Mouse (Mus musculus) intestine, embryonic 14.5 days (tissue): Measurements from ENCODE around the gene Pkhd1. TPM values are rescaled to one million over a fixed set of nuclear protein-coding genes. Genes with fewer than 3 reads are reported as not detected.

Experiments used
- ATAC-seq: fragments of 200-750 bp; cut with Nextera tagmentation; replicated peaks from 2 replicates; pipeline ENCODE4 v1.8.0; 2017; ENCODE audit warnings: low read depth, moderate number of reproducible peaks, moderate TSS enrichment, moderate library complexity; ENCODE audit not compliant: low FRiP score, low TSS enrichment
- DNase-seq: peaks from one replicate; pipeline ENCODE4 v3.0.0-alpha.2; 2018; ENCODE audit warnings: low spot score
- H3K27ac ChIP-seq: fragments of 300-500 bp; sonication (generic); 2 replicates; pipeline ENCODE4 v1.5.1; 2014; ENCODE audit warnings: low read depth, mild to moderate bottlenecking, control low read depth
- H3K27me3 ChIP-seq: fragments of 300-500 bp; sonication (generic); replicated peaks from 2 replicates; pipeline ENCODE4 v1.6.1; 2014; ENCODE audit warnings: low read length, control low read depth; ENCODE audit not compliant: control insufficient read depth, insufficient read depth
- H3K36me3 ChIP-seq: fragments of 300-500 bp; sonication (generic); 2 replicates; pipeline ENCODE4 v1.6.1; 2014; ENCODE audit warnings: low read length, control low read depth; ENCODE audit not compliant: control insufficient read depth, insufficient read depth
- H3K4me1 ChIP-seq: fragments of 300-500 bp; sonication (generic); replicated peaks from 2 replicates; pipeline ENCODE4 v1.6.1; 2014; ENCODE audit warnings: low read length, control low read depth, mixed read lengths; ENCODE audit not compliant: control insufficient read depth, insufficient read depth
- H3K4me2 ChIP-seq: fragments of 300-500 bp; sonication (generic); 2 replicates; pipeline ENCODE4 v1.6.1; 2014; ENCODE audit warnings: low read length
- H3K4me3 ChIP-seq: fragments of 300-500 bp; sonication (generic); 2 replicates; pipeline ENCODE4 v1.5.1; 2014; ENCODE audit warnings: low read depth, low read length, control low read depth, mixed read lengths
- H3K9ac ChIP-seq: fragments of 300-500 bp; sonication (generic); 2 replicates; pipeline ENCODE4 v1.6.1; 2014; ENCODE audit warnings: mild to moderate bottlenecking, low read length
- H3K9me3 ChIP-seq: fragments of 300-500 bp; sonication (generic); 2 replicates; pipeline ENCODE4 v1.6.1; 2016; ENCODE audit warnings: low read length, control low read depth; ENCODE audit not compliant: control insufficient read depth
- WGBS: fragments of 180-500 bp; shearing (Covaris S2); extraction: QIAGEN DNeasy Blood & Tissue Kit; methylation state at CpG from one replicate; pipeline ENCODE4 v1.1.7; 2014; 5-methylcytosine and 5-hydroxymethylcytosine counted together
- polyA plus RNA-seq: library from polyadenylated mRNA; unstranded; fragments of >200 nt; fragmentation: Nextera tagmentation; extraction: Ambion mirVana; gene quantifications from 2 replicates; pipeline ENCODE4 v1.2.1, GENCODE M21; 2014

The Pkhd1 gene
- polyA plus RNA-seq, 1 experiment from 2014 or later = 0.57 TPM

- H3K9ac ChIP-seq = no peak overlapping the region
- no peaks in the 10 kb centered on the region for H3K27me3 ChIP-seq
- no peaks in the 10 kb centered on the region for H3K36me3 ChIP-seq
- H3K4me2 ChIP-seq = no peak overlapping the region
- DNase-seq = no peak
- no peaks in the 10 kb centered on the region for H3K4me1 ChIP-seq
- H3K4me3 ChIP-seq = no peak overlapping the region
- H3K27ac ChIP-seq = no peak overlapping the region
- no peak for ATAC-seq
- 77% methylated on average over 5 of the region's 5 CpGs for WGBS
- H3K9me3 ChIP-seq = no peaks in the 10 kb centered on the region
Observed at GRCm38 (mm10) chr1:20409411-20409967, 208.4 kb downstream of the Pkhd1 start.

- no peaks in the 10 kb centered on the region for H3K27me3 ChIP-seq
- H3K4me2 ChIP-seq = no peak overlapping the region
- DNase-seq (no peak), ATAC-seq (no peak)
- no peak overlapping the region for H3K9ac ChIP-seq
- H3K9me3 ChIP-seq = no peaks in the 10 kb centered on the region
- no peak overlapping the region for H3K4me3 ChIP-seq
- WGBS = 56% methylated on average over 4 of the region's 4 CpGs
- no peaks in the 10 kb centered on the region for H3K4me1 ChIP-seq
- H3K36me3 ChIP-seq = no peaks in the 10 kb centered on the region
- H3K27ac ChIP-seq = no peak overlapping the region
Observed at GRCm38 (mm10) chr1:20398319-20398718, 219.5 kb downstream of the Pkhd1 start.

DNA sequence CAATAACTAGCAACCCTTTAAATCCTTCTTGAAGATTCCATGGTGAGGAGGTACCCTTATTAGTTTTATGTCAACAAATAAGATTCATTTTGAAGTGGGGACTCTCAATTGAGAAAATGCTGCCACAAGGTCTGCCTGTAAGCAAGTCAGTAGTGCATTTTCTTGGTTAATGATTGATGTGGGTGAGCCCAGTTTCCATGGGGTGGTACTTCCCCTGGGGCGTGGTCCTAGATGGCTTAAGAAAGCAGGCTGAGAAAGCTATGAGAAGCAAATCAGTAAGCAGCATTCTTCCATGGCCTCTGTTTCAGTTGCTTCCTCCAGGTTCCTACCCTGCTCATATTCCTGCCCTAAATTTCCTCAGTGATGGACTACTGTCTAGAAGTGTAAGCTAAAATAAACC is 253.4 kb downstream of the Pkhd1 start:
- DNase-seq (no peak), ATAC-seq (no peak)
- Histone ChIP-seq H3K9me3 (no peaks in the 10 kb centered on the region), H3K4me3 (no peak overlapping the region), H3K27ac (no peak overlapping the region), H3K27me3 (no peaks in the 10 kb centered on the region), H3K4me1 (no peaks in the 10 kb centered on the region), H3K9ac (no peak overlapping the region), H3K36me3 (no peaks in the 10 kb centered on the region), H3K4me2 (no peak overlapping the region)
- 68% methylated on average over 1 of the region's 1 CpGs for WGBS

GRCm38 (mm10) chr1:20344651-20345050 is 273.2 kb downstream of the Pkhd1 start:
- H3K36me3 ChIP-seq = no peaks in the 10 kb centered on the region
- no peaks in the 10 kb centered on the region for H3K27me3 ChIP-seq
- H3K9me3 ChIP-seq = no peaks in the 10 kb centered on the region
- DNase-seq = no peak
- no peak overlapping the region for H3K4me2 ChIP-seq
- no peak overlapping the region for H3K27ac ChIP-seq
- no peak overlapping the region for H3K9ac ChIP-seq
- 51% methylated on average over 3 of the region's 3 CpGs for WGBS
- no peak overlapping the region for H3K4me3 ChIP-seq
- ATAC-seq = no peak
- no peaks in the 10 kb centered on the region for H3K4me1 ChIP-seq

DNA sequence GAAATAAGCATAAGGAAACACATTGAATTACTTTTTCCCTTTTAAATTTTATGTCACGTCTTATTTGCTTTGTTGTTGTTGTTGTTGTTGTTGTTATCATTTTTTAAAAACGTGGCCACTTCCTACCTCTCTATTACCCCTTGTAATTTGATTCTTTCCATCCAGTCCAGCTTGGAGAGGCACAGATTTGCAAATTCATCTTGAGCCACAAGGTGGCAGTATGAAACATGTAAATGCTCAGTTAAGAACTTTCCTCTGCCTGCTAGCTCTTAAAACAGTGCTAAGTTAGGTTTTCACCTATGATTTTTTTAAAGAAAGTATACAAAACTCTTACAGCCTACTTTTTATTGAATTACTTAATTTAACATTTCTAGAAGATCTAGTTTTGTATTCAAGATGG is 306.4 kb downstream of the Pkhd1 start:
- Histone ChIP-seq H3K9ac (no peak overlapping the region), H3K27ac (no peak overlapping the region), H3K4me2 (no peak overlapping the region), H3K4me3 (no peak overlapping the region), H3K4me1 (no peaks in the 10 kb centered on the region), H3K36me3 (no peaks in the 10 kb centered on the region), H3K9me3 (no peaks in the 10 kb centered on the region), H3K27me3 (no peaks in the 10 kb centered on the region)
- 4% methylated on average over 2 of the region's 2 CpGs for WGBS
- ATAC-seq (peak; percentile 70; the same call in 1 of the 2 replicates), DNase-seq (peak; percentile 65)

DNA sequence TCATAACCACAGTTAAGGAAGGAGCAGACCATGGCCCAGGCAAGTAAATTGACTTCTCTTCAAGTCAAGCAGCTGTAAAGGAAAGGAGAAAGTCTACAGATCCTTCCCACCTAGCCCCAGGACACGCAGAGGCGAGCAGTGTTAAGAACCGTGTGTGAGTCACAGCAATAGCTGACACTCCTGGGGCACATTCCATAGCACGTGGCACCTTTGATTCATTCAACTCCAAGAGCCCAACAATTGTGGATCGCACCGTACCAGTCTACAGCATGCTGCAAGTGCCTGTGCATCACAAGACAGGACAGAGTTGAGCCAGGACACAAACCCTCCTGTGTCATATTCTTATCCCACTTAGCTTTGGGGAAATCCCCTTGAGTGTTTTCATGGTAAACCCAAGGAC is 306.9 kb downstream of the Pkhd1 start:
- H3K9ac ChIP-seq = no peak overlapping the region
- DNase-seq = no peak
- H3K4me1 ChIP-seq = no peaks in the 10 kb centered on the region
- H3K36me3 ChIP-seq = no peaks in the 10 kb centered on the region
- WGBS = 63% methylated on average over 6 of the region's 6 CpGs
- no peak for ATAC-seq
- no peaks in the 10 kb centered on the region for H3K9me3 ChIP-seq
- H3K4me3 ChIP-seq = no peak overlapping the region
- no peaks in the 10 kb centered on the region for H3K27me3 ChIP-seq
- H3K4me2 ChIP-seq = no peak overlapping the region
- no peak overlapping the region for H3K27ac ChIP-seq

DNA sequence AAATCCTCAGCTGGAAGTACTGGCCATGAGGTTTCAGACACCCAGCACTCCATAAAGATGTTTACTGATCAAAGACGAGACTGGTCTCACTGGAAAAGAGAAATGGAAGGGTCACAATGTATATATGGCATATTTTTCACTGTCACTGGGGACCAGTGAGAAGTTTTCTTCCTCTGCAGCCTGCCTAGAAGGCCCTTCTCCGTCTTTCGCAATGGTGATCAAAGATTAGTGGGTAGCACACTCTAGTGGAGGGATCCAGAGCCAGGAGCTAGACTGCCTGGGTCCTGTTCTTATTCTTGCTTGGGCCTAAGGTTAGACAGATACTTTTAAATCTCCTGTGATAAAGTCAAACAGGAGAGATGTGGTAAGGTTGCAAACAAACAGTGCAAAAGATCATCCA is 311.7 kb downstream of the Pkhd1 start:
- DNase-seq = no peak
- H3K27me3 ChIP-seq = no peaks in the 10 kb centered on the region
- H3K4me2 ChIP-seq = no peak overlapping the region
- H3K27ac ChIP-seq = no peak overlapping the region
- H3K4me1 ChIP-seq = no peaks in the 10 kb centered on the region
- H3K36me3 ChIP-seq = no peaks in the 10 kb centered on the region
- H3K9ac ChIP-seq = no peak overlapping the region
- 46% methylated on average over 3 of the region's 3 CpGs for WGBS
- H3K4me3 ChIP-seq = no peak overlapping the region
- no peaks in the 10 kb centered on the region for H3K9me3 ChIP-seq
- no peak for ATAC-seq

DNA sequence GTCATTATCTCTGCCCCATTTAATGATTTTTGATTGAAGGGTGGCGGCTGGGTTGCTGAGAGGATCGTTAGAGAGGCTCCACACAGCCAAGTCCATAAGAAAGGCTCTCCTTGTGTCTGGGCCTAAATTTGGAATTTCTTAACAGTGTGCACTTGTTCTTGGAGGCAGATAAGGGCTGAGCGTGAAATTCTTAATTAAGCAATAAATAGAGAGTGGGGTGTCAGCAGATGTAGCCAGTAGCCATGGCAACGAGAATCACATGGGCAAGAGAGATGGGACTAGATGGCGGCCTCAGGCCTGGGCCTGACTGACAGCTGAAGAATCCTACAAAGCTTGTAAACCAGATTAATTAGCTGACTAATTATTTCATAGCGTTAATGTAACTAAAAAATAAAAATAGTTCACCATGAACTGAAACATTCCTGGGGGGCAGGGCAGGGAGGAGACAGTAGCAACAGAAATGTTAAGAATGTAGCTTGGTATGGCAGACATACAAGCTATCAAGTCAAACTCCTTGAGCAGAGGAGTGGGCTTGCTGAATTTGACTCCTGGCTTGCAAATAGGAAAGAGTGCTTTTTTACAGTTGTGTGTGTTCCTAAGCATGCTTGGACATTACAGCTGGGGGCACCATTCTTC is 314.8 kb downstream of the Pkhd1 start:
- Histone ChIP-seq H3K27me3 (no peaks in the 10 kb centered on the region), H3K36me3 (no peaks in the 10 kb centered on the region), H3K4me1 (no peaks in the 10 kb centered on the region), H3K9me3 (no peaks in the 10 kb centered on the region), H3K4me2 (no peak overlapping the region), H3K4me3 (no peak overlapping the region), H3K27ac (no peak overlapping the region), H3K9ac (no peak overlapping the region)
- ATAC-seq (no peak), DNase-seq (no peak)
- WGBS = 80% methylated on average over 6 of the region's 6 CpGs
